Comparison of ENCODE assay signal across 8 mouse cellular contexts in genomic region chr4:69195645-69196044, GRCm38 (mm10).
DNase-seq lines count a peak whose midpoint lies in the region; TF ChIP-seq lines count a peak whose summit lies in the region.

No protein-coding gene starts in this region.

- H3K9ac ChIP-seq in heart, adult 2 months (ENCODE audit: low read depth, low read length): no peak overlapping the region

- no peaks in the 10 kb centered on the region for H3K36me3 ChIP-seq in heart, adult 2 months (ENCODE audit: control insufficient read depth, insufficient read depth, low read length)

- H3K4me3 ChIP-seq in heart, adult 2 months: no peak overlapping the region

- TF ChIP-seq EP300 in heart, adult 2 months (IDR thresholded peaks at IDR 0.05; ENCODE audit: insufficient read depth, low read depth, low read length): no peak

- 1% methylated on average over 13 of the region's 13 CpGs for WGBS in heart, adult 2 months

- H3K79me2 ChIP-seq in heart, adult 2 months (replicated peaks; ENCODE audit: control insufficient read depth, insufficient read depth, low read length): no peaks in the 10 kb centered on the region

- no peak overlapping the region for H3K27ac ChIP-seq in heart, adult 2 months

- peak; percentile 59 for DNase-seq in adrenal gland, postnatal 25 days
- peak; percentile 85 for DNase-seq in embryo, embryonic 11 days
- DNase-seq in heart, adult 2 months: peak; percentile 7 to 34
- peak; percentile 2 for DNase-seq in kidney, adult 11 months
- DNase-seq in left cerebral cortex, postnatal 14 days (ENCODE audit: low spot score in 2 of 2): peak; percentile 79 to 82
- DNase-seq in mesoderm, embryonic 11.5 days (ENCODE audit: low read depth, low spot score): peak; percentile 73
- peak; percentile 79 for DNase-seq in right cerebral cortex, postnatal 4 days
- DNase-seq in T-cell, adult 2 months (ENCODE audit: low spot score): no peak

- H3K27me3 ChIP-seq in heart, adult 2 months (ENCODE audit: control insufficient read depth, insufficient read depth, low read length): no peaks in the 10 kb centered on the region

- peak; percentile 65 for TF ChIP-seq CTCF in heart, adult 2 months (IDR thresholded peaks at IDR 0.05)

- intact Hi-C loops in heart, adult 2 months (cut with DNase I): no loop called here
- intact Hi-C loops in left cerebral cortex, postnatal 14 days (cut with DNase I): loop anchor here (5.0 to 10.0 kb wide), 3 partner anchors 241 to 1162 kb away; partner anchors contain the start of gene Brinp1

- no peaks in the 10 kb centered on the region for H3K4me1 ChIP-seq in heart, adult 2 months (ENCODE audit: control insufficient read depth, insufficient read depth, low read length)

- TF ChIP-seq POLR2A in heart, adult 2 months (IDR thresholded peaks at IDR 0.05; ENCODE audit: insufficient read depth, low read depth, low read length): no peak
